Mouse (Mus musculus): ENCODE results near the gene Tbc1d4.

DNA sequence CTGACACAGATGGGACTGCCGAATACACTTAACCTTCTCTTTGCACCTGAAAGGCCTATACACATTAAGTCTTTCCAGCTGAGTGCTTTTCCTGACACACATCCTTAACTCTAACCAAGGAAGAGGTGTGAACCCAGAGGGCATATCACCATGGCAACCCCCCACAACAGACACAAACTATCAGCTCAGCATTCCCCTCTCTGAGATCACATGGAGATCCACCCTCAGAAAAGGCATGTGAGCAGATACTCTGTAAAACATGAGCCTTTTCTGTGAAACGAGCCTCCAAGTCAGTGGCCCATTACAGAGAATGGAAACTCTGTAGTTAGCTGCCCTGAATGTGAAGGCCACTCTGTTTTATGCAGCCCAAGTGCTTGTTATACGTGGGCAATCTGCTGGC, 6.1 kb downstream of the Tbc1d4 start:
- TF ChIP-seq POLR2A (IDR thresholded peaks at IDR 0.05; ENCODE audit: insufficient read length, low read depth) (no peak), POLR2AphosphoS2 (IDR thresholded peaks at IDR 0.05; ENCODE audit: insufficient read length, low read depth) (no peak), USF1 (IDR thresholded peaks at IDR 0.05; ENCODE audit: low read depth) (no peak), MAX (IDR thresholded peaks at IDR 0.05; ENCODE audit: low read depth) (no peak), E2F4 (IDR thresholded peaks at IDR 0.05; ENCODE audit: insufficient read depth) (no peak), TCF3 (IDR thresholded peaks at IDR 0.05; ENCODE audit: insufficient read length, low read depth) (no peak), MYOD1 (IDR thresholded peaks at IDR 0.05; ENCODE audit: control insufficient read depth in 1 of 3, insufficient read length in 2 of 3, low read depth in 2 of 3) (no peak), MYOG (IDR thresholded peaks at IDR 0.05; ENCODE audit: control insufficient read depth in 1 of 3, insufficient read depth in 1 of 3, insufficient read length in 2 of 3, low read depth in 2 of 3) (no peak), CEBPB (IDR thresholded peaks at IDR 0.05; ENCODE audit: insufficient read depth, poor library complexity, severe bottlenecking) (no peak)

Data from myocyte (in vitro differentiated cells).